Mouse (Mus musculus): Measurements from ENCODE around the gene Crhr2.

DNA sequence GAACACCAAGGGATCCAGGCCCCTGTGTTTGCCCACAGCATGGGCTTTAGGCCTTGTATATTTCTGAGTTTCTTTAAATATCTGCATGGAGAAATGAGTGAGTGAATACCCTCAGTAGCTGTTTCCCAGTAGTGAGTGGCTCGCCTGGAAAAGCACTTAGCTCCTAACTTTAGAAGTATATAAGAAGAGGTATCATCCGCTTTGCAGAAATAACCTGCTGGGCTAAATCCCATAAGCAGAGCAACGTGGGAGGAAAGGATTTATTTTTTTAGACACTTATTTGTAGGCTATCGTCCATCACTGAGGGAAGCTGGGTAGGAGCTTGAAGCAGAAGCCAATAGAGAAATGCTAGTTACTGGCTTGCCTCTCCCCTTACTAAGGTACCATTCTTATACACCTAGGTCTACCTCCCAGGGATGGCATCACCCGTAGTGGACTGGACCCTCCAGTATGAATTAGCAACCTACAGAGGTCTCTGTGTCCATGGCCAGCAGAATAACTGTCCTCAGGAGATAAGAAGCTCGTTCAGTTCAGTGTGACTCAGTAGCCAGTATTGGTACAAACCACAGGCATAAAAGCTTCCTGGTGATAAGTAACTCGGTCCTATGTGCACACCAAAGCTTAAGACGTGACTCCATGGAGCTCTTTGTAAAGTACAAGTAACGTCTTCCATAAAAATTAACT lies 68.9 kb downstream of the Crhr2 start:
- TF ChIP-seq CHD2 (IDR thresholded peaks at IDR 0.05; ENCODE audit: low read depth, low read length) (no peak), ZC3H11A (IDR thresholded peaks at IDR 0.05; ENCODE audit: borderline replicate concordance, low read depth, low read length) (no peak), ZNF384 (IDR thresholded peaks at IDR 0.05; ENCODE audit: low read depth, low read length) (no peak)
